Mouse (Mus musculus): ENCODE data around the gene Dmgdh.

GRCm38 (mm10) chr13:93718948-93719347 is 44.7 kb downstream of the Dmgdh start:
- TF ChIP-seq POLR2A (IDR thresholded peaks at IDR 0.05; ENCODE audit: control insufficient read depth, low read depth, low read length) (no peak), CTCF (IDR thresholded peaks at IDR 0.05; ENCODE audit: control insufficient read depth, insufficient read depth, insufficient replicate concordance, low read depth, low read length) (peak; percentile 43; the same call in 1 of the 2 replicates)

Data from testis, adult 2 months (tissue).